Mouse (Mus musculus): ENCODE data around the gene Ssb. TPM values are rescaled to one million over a fixed set of nuclear protein-coding genes. Genes with fewer than 3 reads are reported as not detected.

Gene Ssb
- total RNA-seq, 2 experiments from 2014 or later: 175 to 188 TPM

Other genes with a start within 250 kb of the Ssb start
- 10 to 100 TPM in 1 of 2 experiments, 1 to 10 TPM in 1; 8.7 to 10.0 TPM for gene Bbs5, start 214.4 kb upstream of the Ssb start, total RNA-seq (2021)
- gene Klhl41, start 191.4 kb upstream of the Ssb start, total RNA-seq (2021): under 1 TPM; 0.23 to 0.36 TPM
- gene Fastkd1, start 148.0 kb upstream of the Ssb start, total RNA-seq (2021): 10 to 100 TPM; 22.3 to 24.9 TPM
- gene Ppig, start 139.0 kb upstream of the Ssb start, total RNA-seq (2021): 10 to 100 TPM; 68.8 to 70.1 TPM
- 1 to 10 TPM; 1.3 to 2.0 TPM for gene Ccdc173, start 72.0 kb upstream of the Ssb start, total RNA-seq (2021)
- 10 to 100 TPM; 22.9 to 26.0 TPM for gene Phospho2, start 71.9 kb upstream of the Ssb start, total RNA-seq (2021)
- 10 to 100 TPM in 1 of 2 experiments, 1 to 10 TPM in 1; 9.1 to 12.5 TPM for gene Klhl23, start 39.6 kb upstream of the Ssb start, total RNA-seq (2021)
- gene Mettl5, start 24.1 kb downstream of the Ssb start, total RNA-seq (2021): 10 to 100 TPM; 16.2 to 23.6 TPM
- 10 to 100 TPM; 79.7 to 94.1 TPM for gene Ubr3, start 35.7 kb downstream of the Ssb start, total RNA-seq (2021)
- gene Myo3b, start 177.6 kb downstream of the Ssb start, total RNA-seq (2021): not detected